Comparison of ENCODE assay signal across 9 mouse cellular contexts in the genomic region with DNA sequence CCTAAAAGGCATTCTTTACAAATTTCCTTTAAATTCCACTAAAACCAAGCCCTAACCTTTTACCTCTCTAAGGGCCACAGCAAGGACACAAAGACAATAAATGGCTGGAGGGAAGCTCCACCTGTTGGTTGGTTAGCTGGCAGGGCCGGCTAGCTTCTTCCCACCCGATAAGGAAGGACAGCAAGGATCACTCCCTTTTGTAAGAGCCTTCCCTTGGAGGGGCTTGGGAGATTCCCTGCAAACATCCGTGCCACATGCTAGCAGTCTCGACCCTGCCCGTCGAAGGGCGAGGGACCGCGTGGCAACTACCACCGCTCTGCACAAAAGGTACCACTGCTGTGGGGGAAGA. TPM values are rescaled to one million over a fixed set of nuclear protein-coding genes. Genes with fewer than 3 reads are reported as not detected.
A peak's percentile ranks its signal among the peaks of the same experiment; 100 is the strongest.
DNase-seq lines count a peak whose midpoint lies in the region; ATAC-seq lines count a peak whose summit lies in the region.
"Had no signal": no experiment of that assay in that cellular context is flagged by ENCODE, and none has a peak within 500 bp of the region (broad histone marks: within the 10 kb centered on the region; RNA-seq: fewer than 3 reads in every experiment).

No protein-coding gene starts in this region.

- ATAC-seq in heart, embryonic 14.5 days (ENCODE audit: insufficient number of reproducible peaks, insufficient read depth, low FRiP score, low read depth): no peak
- ATAC-seq in hindbrain, embryonic 11.5 days (ENCODE audit: low FRiP score): no peak
- ATAC-seq in megakaryocyte-erythroid progenitor cell, adult 5-6 weeks (replicated peaks; ENCODE audit: low FRiP score, low TSS enrichment, poor library complexity, severe bottlenecking): peak; percentile 25; the same call in 1 of the 2 replicates

- peaks cover 17% of the 10 kb centered on the region for H3K36me3 ChIP-seq in heart, embryonic 14.5 days (ENCODE audit: control insufficient read depth, insufficient read depth, low read length)
- 0 out of 2 replicates have a peak, but pooled peaks cover 5% of the 10 kb centered on the region for H3K36me3 ChIP-seq in hindbrain, embryonic 11.5 days (ENCODE audit: control insufficient read depth, insufficient read depth, low read length)

- H3K4me3 ChIP-seq in heart, embryonic 14.5 days (ENCODE audit: control insufficient read depth in 1 of 2, insufficient read depth in 1 of 2, low read depth in 1 of 2, low read length in 2 of 2): peak overlapping the region; percentile 91 to 94
- peak overlapping the region; percentile 96 for H3K4me3 ChIP-seq in hindbrain, embryonic 11.5 days (ENCODE audit: low read depth, low read length)

- H3K27ac ChIP-seq in heart, embryonic 14.5 days (replicated peaks in 1 of 2; ENCODE audit: control insufficient read depth in 1 of 2, insufficient read depth in 1 of 2, low read depth in 2 of 2, low read length in 2 of 2): peak overlapping the region; percentile 79 to 98
- H3K27ac ChIP-seq in hindbrain, embryonic 11.5 days (ENCODE audit: low read depth, low read length): peak overlapping the region; percentile 100

- peaks cover 10 to 18% of the 10 kb centered on the region in 2 experiments for H3K4me1 ChIP-seq in heart, embryonic 14.5 days (ENCODE audit: control insufficient read depth in 2 of 2, insufficient read depth in 2 of 2, low read length in 2 of 2)
- H3K4me1 ChIP-seq in hindbrain, embryonic 11.5 days (replicated peaks; ENCODE audit: control insufficient read depth, insufficient read depth, low read length): peaks cover 16% of the 10 kb centered on the region

- H3K9ac ChIP-seq in heart, embryonic 14.5 days (ENCODE audit: low read length): peak overlapping the region; percentile 98
- peak overlapping the region; percentile 100 for H3K9ac ChIP-seq in hindbrain, embryonic 11.5 days (ENCODE audit: low read depth, low read length)

- H3K27me3 ChIP-seq in heart, embryonic 14.5 days (ENCODE audit: control insufficient read depth, insufficient read depth, low read length): no peaks in the 10 kb centered on the region
- no peaks in the 10 kb centered on the region for H3K27me3 ChIP-seq in hindbrain, embryonic 11.5 days (ENCODE audit: control insufficient read depth, insufficient read depth, low read length)
- H3K27me3 ChIP-seq: Patski had no signal

- DNase-seq in heart, postnatal 25 days (ENCODE audit: low spot score): no peak
- peak; percentile 77 for DNase-seq in R1 (ENCODE audit: low read depth, low spot score)
- DNase-seq in hindbrain, embryonic 11.5 days (ENCODE audit: low spot score): no peak
- no peak for DNase-seq in gastrocnemius, adult 18-20 months (ENCODE audit: low spot score)
- no peak for DNase-seq in left cerebral cortex, postnatal 25 days (ENCODE audit: low spot score in 2 of 2)
- DNase-seq in adrenal gland, adult 2 months: no peak

- intact Hi-C loops in heart, postnatal 25 days (cut with DNase I): loop anchor here (1.0 to 5.0 kb wide), 3 partner anchors 106 to 296 kb away; no protein-coding TSS in a partner anchor
- intact Hi-C loops in left cerebral cortex, postnatal 25 days (cut with DNase I): loop anchor here (1.0 to 10.0 kb wide), 3 partner anchors 37 to 569 kb away; a partner anchor contains a TSS

- H3K9me3 ChIP-seq in heart, embryonic 14.5 days (ENCODE audit: control insufficient read depth, low read length): no peaks in the 10 kb centered on the region
- no peaks in the 10 kb centered on the region for H3K9me3 ChIP-seq in hindbrain, embryonic 11.5 days (ENCODE audit: control insufficient read depth, low read length)

- under 1% methylated on average over 10 of the region's 10 CpGs for WGBS in heart, embryonic 14.5 days
- under 1% methylated on average over 10 of the region's 10 CpGs for WGBS in hindbrain, embryonic 11.5 days

- peak overlapping the region; percentile 74 for H3K4me2 ChIP-seq in heart, embryonic 14.5 days (ENCODE audit: low read length)
- H3K4me2 ChIP-seq in hindbrain, embryonic 11.5 days (replicated peaks; ENCODE audit: low read depth, low read length): peak overlapping the region; percentile 56

RNA-seq across cellular contexts. Expression of a gene that starts 1.0 kb away (rescaled TPM):
- 316 and 382 TPM in 2 replicates for polyA plus RNA-seq in heart, embryonic 14.5 days (2014; fragmentation: Nextera tagmentation; extraction: Ambion mirVana)
- 100 to 1,000 TPM; 442 to 477 TPM for total RNA-seq in heart, postnatal 25 days (2021)
- polyA plus RNA-seq in hindbrain, embryonic 11.5 days (2014; fragmentation: Nextera tagmentation; extraction: Ambion mirVana): 542 and 547 TPM in 2 replicates
- total RNA-seq in megakaryocyte-erythroid progenitor cell, adult 5-6 weeks (2014; fragmentation: Nextera tagmentation): 75.8 and 78.0 TPM in 2 replicates
- 104 and 116 TPM in 2 replicates for total RNA-seq in megakaryocyte-erythroid progenitor cell, adult 5-6 weeks (2017)
- 100 to 1,000 TPM; 110 to 142 TPM for total RNA-seq in gastrocnemius, adult 18-20 months (2021)
- total RNA-seq in left cerebral cortex, postnatal 25 days (2021): 100 to 1,000 TPM; 565 to 602 TPM
- total RNA-seq in adrenal gland, adult 2 months (2021): 1,000 to 10,000 TPM in 1 of 2 experiments, 100 to 1,000 TPM in 1; 906 to 1,621 TPM
- 665 and 693 TPM in 2 replicates for polyA plus RNA-seq in adrenal gland, adult 2 months (2012; rRNA removed)
